Mouse (Mus musculus): ENCODE measurements around the gene Galnt2. TPM values are rescaled to one million over a fixed set of nuclear protein-coding genes. Genes with fewer than 3 reads are reported as not detected.
A peak's percentile ranks its signal among the peaks of the same experiment; 100 is the strongest.

Gene Galnt2
- polyA plus RNA-seq, 1 experiment from 2014 or later, result 43.7 TPM

DNA sequence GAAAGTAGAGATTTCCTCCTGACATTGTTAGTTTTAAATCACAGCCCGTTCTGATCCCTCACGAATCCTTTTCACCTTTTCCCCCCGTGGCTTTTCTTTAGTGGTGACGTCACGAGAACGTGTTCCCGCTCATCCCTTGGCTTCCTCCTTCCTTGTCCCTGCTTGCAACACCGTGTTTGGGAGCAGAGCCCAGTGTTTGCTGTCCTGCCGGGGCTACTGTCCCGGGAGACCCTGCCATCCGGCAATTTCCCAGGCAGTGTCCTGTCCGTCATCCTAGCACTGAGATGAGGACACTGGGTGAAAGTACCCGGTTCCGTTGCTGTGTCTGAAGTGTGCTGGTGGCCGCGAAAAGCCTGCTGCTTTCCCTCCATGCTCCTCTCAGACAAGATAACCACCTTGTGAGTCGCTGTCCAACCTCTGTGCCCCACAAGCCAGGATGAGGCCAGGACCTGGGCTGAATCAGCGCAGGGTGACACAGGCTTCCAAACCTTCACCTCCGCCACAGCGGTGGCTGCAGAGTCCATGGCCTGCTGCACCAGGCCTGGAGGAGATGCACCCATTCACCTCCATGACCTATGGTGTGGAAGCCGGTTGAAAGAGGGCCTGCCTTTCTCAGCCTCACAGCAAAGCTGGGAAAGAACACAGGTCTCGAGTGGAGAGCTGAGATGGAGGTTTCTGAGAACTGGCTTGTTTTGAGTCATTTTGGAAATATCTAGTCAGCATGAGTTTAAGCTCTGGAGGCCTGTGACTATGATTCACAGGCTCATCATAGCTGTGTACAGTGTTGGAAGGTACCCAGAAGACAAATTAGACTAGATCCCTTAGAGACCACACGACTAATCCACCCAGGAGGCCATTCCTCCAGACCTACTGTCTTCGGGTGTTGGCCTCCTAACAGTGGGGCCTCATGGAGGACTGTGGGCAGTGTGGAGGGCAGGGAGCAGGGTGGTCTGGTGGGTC lies 47.0 kb downstream of the Galnt2 start:
- Histone ChIP-seq H3K27me3 (ENCODE audit: low read depth, poor library complexity, severe bottlenecking) (no peaks in the 10 kb centered on the region), H3K9me3 (replicated peaks) (no peaks in the 10 kb centered on the region), H3K4me3 (no peak overlapping the region), H3K36me3 (peaks cover 17% of the 10 kb centered on the region), H3K27ac (0 out of 2 replicates have a peak overlapping the region, but pooled peaks have one; percentile 2), H3K4me1 (peaks cover 25% of the 10 kb centered on the region)
- WGBS, result 88% methylated on average over 24 of the region's 24 CpGs
- DNase-seq (ENCODE audit: low spot score), result no peak

DNA sequence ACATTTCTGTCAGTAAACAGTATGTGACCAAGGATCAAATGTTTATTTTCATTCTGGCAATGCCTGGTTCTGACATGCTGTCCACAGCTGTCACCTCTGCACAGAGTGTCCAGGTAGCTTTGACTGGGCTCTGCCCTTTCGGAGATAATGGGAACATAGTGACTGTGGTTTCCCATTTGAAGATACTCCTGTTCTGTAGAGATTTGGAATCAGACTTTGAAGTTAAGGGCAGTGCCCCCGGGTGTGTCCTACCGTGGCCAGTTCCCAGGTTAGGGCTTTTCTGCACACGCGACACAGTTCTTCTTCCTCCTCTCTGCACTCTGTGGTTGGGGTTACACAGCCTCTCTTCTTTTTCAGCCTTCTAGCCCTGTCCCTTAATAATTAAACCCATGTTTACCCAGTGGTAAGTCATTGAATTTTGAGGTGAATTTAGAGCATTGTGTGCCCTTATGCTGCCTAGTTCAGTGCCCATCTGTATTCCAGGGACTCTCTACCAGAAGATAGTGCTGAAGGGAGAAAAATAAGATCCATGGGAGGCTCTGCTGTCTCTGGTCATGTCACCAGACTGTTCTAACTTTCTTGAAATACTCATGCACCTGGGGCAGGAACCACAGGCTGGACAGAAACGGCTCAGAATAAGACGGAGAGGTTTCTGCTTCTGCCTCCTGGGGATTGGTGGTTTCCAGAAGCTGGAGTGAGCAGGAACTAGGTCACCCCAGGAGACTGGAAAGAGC lies 47.9 kb downstream of the Galnt2 start:
- Histone ChIP-seq H3K4me3 (no peak overlapping the region), H3K27ac (no peak overlapping the region), H3K36me3 (peaks cover 17% of the 10 kb centered on the region), H3K9me3 (replicated peaks) (no peaks in the 10 kb centered on the region), H3K4me1 (peaks cover 25% of the 10 kb centered on the region), H3K27me3 (ENCODE audit: low read depth, poor library complexity, severe bottlenecking) (no peaks in the 10 kb centered on the region)
- no peak for DNase-seq (ENCODE audit: low spot score)
- 86% methylated on average over 7 of the region's 7 CpGs for WGBS

DNA sequence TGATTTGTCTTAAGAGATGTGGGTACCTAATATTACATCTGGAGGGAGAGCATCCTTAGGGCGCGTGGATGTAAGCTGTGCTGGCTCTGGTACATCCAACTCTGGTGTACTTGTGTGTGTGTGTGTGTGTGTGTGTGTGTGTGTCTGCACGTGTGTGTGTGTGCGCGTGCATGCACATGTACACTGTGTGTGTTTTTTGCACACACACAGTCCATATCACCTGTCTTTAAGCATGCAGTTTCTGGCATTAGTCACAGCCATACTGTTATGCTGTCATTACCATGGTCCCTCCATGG lies 48.4 kb downstream of the Galnt2 start:
- Histone ChIP-seq H3K9me3 (replicated peaks) (no peaks in the 10 kb centered on the region), H3K27me3 (ENCODE audit: low read depth, poor library complexity, severe bottlenecking) (no peaks in the 10 kb centered on the region), H3K4me1 (peaks cover 24% of the 10 kb centered on the region), H3K36me3 (peaks cover 17% of the 10 kb centered on the region), H3K27ac (no peak overlapping the region), H3K4me3 (no peak overlapping the region)
- 97% methylated on average over 5 of the region's 5 CpGs for WGBS
- DNase-seq (ENCODE audit: low spot score), result no peak

GRCm38 (mm10) chr8:124281700-124282541 lies 50.7 kb downstream of the Galnt2 start:
- Histone ChIP-seq H3K36me3 (peaks cover 3% of the 10 kb centered on the region; the same call in 1 of the 2 replicates), H3K4me3 (no peak overlapping the region), H3K4me1 (peaks cover 43% of the 10 kb centered on the region), H3K27ac (no peak overlapping the region), H3K9me3 (replicated peaks) (no peaks in the 10 kb centered on the region), H3K27me3 (ENCODE audit: low read depth, poor library complexity, severe bottlenecking) (no peaks in the 10 kb centered on the region)
- 82% methylated on average over 11 of the region's 11 CpGs for WGBS
- DNase-seq (ENCODE audit: low spot score), result no peak

GRCm38 (mm10) chr8:124282878-124283630 lies 51.9 kb downstream of the Galnt2 start:
- H3K9me3 ChIP-seq (replicated peaks), result no peaks in the 10 kb centered on the region
- DNase-seq (ENCODE audit: low spot score), result no peak
- peak overlapping the region; percentile 75; the same call in 1 of the 2 replicates for H3K27ac ChIP-seq
- peaks cover 2% of the 10 kb centered on the region; the same call in 1 of the 2 replicates for H3K36me3 ChIP-seq
- peaks cover 46% of the 10 kb centered on the region for H3K4me1 ChIP-seq
- WGBS, result 84% methylated on average over 12 of the region's 12 CpGs
- H3K4me3 ChIP-seq, result no peak overlapping the region
- no peaks in the 10 kb centered on the region for H3K27me3 ChIP-seq (ENCODE audit: low read depth, poor library complexity, severe bottlenecking)

DNA sequence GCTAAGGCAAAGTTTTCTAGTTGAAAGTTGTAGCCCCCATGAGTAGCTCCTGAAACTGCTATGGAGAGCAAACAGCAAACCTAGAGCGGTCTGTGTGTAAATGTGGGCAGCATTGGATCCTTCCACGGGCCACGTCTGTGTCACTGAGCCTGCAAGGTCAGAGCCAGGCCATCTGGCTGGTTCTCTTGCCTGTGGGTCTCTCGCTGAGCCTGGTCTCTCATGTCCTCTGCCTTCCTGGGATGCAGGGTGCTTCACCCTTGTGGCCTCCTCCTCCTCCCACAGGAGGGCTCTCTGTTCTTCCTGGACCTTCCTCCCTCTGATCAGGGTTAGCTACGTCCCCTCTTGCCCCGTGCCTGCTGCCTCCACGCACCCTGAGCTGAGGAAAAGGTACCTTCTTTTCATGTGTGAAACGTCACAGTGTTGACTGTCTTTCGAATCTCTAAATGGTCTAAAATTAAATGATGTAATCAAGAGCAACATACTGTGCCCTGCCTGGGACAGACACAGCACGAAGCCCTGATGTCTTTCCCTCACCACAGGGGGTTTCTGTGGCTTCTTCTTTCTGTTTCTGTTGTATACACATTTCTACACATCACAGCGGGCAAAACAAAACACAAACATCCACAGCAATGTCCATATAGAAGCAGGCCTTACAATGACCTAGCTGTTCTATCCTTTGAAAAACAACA lies 52.6 kb downstream of the Galnt2 start:
- H3K4me1 ChIP-seq, result peaks cover 46% of the 10 kb centered on the region
- 65% methylated on average over 11 of the region's 11 CpGs for WGBS

GRCm38 (mm10) chr8:124284333-124284711 lies 53.1 kb downstream of the Galnt2 start:
- H3K4me1 ChIP-seq, result peaks cover 46% of the 10 kb centered on the region
- 27% methylated on average over 6 of the region's 6 CpGs for whole genome bisulfite sequencing
- no peaks in the 10 kb centered on the region for H3K27me3 ChIP-seq (ENCODE audit: low read depth, poor library complexity, severe bottlenecking)
- H3K27ac ChIP-seq, result peak overlapping the region; percentile 75
- no peak overlapping the region for H3K4me3 ChIP-seq
- no peaks in the 10 kb centered on the region for H3K36me3 ChIP-seq
- H3K9me3 ChIP-seq (replicated peaks), result no peaks in the 10 kb centered on the region
- DNase-seq (ENCODE audit: low spot score), result no peak

More for the DNA sequence above, 52.6 kb downstream of the Galnt2 start:
- no peak for DNase-seq (ENCODE audit: low spot score)
- no peaks in the 10 kb centered on the region for H3K9me3 ChIP-seq (replicated peaks)
- no peaks in the 10 kb centered on the region for H3K36me3 ChIP-seq
- no peaks in the 10 kb centered on the region for H3K27me3 ChIP-seq (ENCODE audit: low read depth, poor library complexity, severe bottlenecking)
- no peak overlapping the region for H3K4me3 ChIP-seq
- peak overlapping the region; percentile 75 for H3K27ac ChIP-seq

DNA sequence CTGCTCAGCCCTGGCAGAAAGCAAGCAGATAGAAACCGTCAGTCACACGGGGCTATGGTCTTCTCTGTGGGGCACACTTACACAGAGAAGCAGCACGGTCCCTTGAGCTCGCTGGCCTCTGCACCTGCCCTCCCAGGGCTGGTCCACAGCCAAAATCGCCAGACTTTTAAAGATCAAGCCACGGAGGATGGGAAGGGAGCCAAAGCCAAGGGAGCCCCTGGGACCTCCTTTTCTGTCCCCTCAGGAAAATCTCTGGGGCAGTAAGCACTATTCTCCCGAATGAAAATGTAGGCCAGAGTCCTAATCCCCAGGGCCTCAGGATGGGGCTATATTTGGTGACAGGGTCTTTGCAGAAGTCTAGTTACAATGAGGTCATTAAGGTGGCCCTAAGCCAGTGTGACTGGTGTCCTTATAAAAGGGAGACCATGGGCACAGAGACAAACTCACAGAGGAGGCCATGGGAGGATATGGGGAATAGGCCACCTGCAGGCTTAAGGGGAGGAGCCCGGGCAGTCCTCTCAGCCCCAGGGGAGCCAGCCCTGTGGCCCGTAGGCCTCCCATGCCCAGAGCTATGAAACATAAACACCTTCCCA lies 53.9 kb downstream of the Galnt2 start:
- peak overlapping the region; percentile 50; the same call in 1 of the 2 replicates for H3K27ac ChIP-seq
- no peaks in the 10 kb centered on the region for H3K27me3 ChIP-seq (ENCODE audit: low read depth, poor library complexity, severe bottlenecking)
- WGBS, result 78% methylated on average over 9 of the region's 9 CpGs
- no peak for DNase-seq (ENCODE audit: low spot score)
- H3K36me3 ChIP-seq, result no peaks in the 10 kb centered on the region
- no peak overlapping the region for H3K4me3 ChIP-seq
- H3K9me3 ChIP-seq (replicated peaks), result no peaks in the 10 kb centered on the region
- H3K4me1 ChIP-seq, result peaks cover 46% of the 10 kb centered on the region

- H3K36me3 ChIP-seq, result no peaks in the 10 kb centered on the region
- H3K27me3 ChIP-seq (ENCODE audit: low read depth, poor library complexity, severe bottlenecking), result no peaks in the 10 kb centered on the region
- H3K4me1 ChIP-seq, result peaks cover 46% of the 10 kb centered on the region
- DNase-seq (ENCODE audit: low spot score), result no peak
- 69% methylated on average over 4 of the region's 4 CpGs for WGBS
- H3K9me3 ChIP-seq (replicated peaks), result no peaks in the 10 kb centered on the region
- H3K4me3 ChIP-seq, result no peak overlapping the region
- peak overlapping the region; percentile 59; the same call in 1 of the 2 replicates for H3K27ac ChIP-seq
These were observed 55.4 kb downstream of the Galnt2 start for GRCm38 (mm10) chr8:124286461-124287124.

- no peak overlapping the region for H3K27ac ChIP-seq
- H3K4me1 ChIP-seq, result peaks cover 40% of the 10 kb centered on the region
- no peaks in the 10 kb centered on the region for H3K9me3 ChIP-seq (replicated peaks)
- no peaks in the 10 kb centered on the region for H3K27me3 ChIP-seq (ENCODE audit: low read depth, poor library complexity, severe bottlenecking)
- H3K4me3 ChIP-seq, result no peak overlapping the region
- 84% methylated on average over 4 of the region's 4 CpGs for WGBS
- H3K36me3 ChIP-seq, result no peaks in the 10 kb centered on the region
- no peak for DNase-seq (ENCODE audit: low spot score)
These were observed 57.1 kb downstream of the Galnt2 start for GRCm38 (mm10) chr8:124288215-124288864.
